Mouse (Mus musculus): ENCODE results near the gene Rab44.

DNA sequence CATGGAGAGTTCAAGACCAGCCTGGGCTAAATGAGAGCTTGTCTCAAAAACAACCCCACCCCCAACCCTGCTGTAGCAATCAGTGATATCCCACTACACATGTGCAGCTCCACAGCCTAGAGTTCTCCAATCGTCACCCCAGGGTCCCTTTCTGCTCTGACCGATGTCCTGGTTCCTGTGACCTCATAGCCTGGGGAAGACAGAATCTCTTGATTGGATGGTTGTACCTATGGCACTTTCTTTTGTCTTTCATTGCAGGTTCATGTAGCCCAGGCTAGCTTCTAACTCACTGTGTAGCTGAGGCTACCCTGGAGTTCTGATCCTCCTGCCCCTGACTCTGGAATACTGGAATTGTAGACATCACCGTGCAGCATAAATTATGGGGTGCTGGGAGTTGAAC lies 12.6 kb downstream of the Rab44 start:
- TF ChIP-seq CTCF (IDR thresholded peaks at IDR 0.05) (no peak), POLR2A (IDR thresholded peaks at IDR 0.05; ENCODE audit: insufficient read depth, low read depth, low read length) (no peak), EP300 (IDR thresholded peaks at IDR 0.05; ENCODE audit: insufficient read depth, low read depth, low read length) (no peak)
